Mouse (Mus musculus) midbrain, embryonic 14.5 days (tissue): ENCODE measurements around the gene Ak1. TPM values are rescaled to one million over a fixed set of nuclear protein-coding genes. Genes with fewer than 3 reads are reported as not detected.

ENCODE experiments used
- ATAC-seq: fragments of 200-750 bp; cut with Nextera tagmentation; 2 replicates; pipeline ENCODE4 v1.8.0; 2017; ENCODE audit warnings: moderate number of reproducible peaks, moderate library complexity; ENCODE audit not compliant: low FRiP score, low TSS enrichment
- DNase-seq: peaks from one replicate; pipeline ENCODE4 v3.0.0-alpha.2; 2015
- H3K27ac ChIP-seq: fragments of 300-500 bp; sonication (generic); replicated peaks from 2 replicates; pipeline ENCODE4 v1.5.1; 2014; ENCODE audit warnings: mild to moderate bottlenecking, low read depth, low read length, moderate library complexity
- H3K27me3 ChIP-seq: fragments of 300-500 bp; sonication (generic); 2 replicates; pipeline ENCODE4 v1.6.1; 2014; ENCODE audit warnings: low read length, control low read depth, mixed read lengths; ENCODE audit not compliant: control insufficient read depth, insufficient read depth
- H3K36me3 ChIP-seq: fragments of 300-500 bp; sonication (generic); 2 replicates; pipeline ENCODE4 v1.6.1; 2014; ENCODE audit warnings: low read length, control low read depth; ENCODE audit not compliant: control insufficient read depth, insufficient read depth
- H3K4me1 ChIP-seq: fragments of 300-500 bp; sonication (generic); 2 replicates; pipeline ENCODE4 v1.6.1; 2014; ENCODE audit warnings: mild to moderate bottlenecking, antibody characterized with exemption, low read length, control low read depth; ENCODE audit not compliant: control insufficient read depth, insufficient read depth
- H3K4me2 ChIP-seq: fragments of 300-500 bp; sonication (generic); 2 replicates; pipeline ENCODE4 v1.6.1; 2014; ENCODE audit warnings: mild to moderate bottlenecking, low read length, moderate library complexity
- H3K4me3 ChIP-seq: fragments of 300-500 bp; sonication (generic); replicated peaks from 2 replicates; pipeline ENCODE4 v1.5.1; 2014; ENCODE audit warnings: low read depth, low read length
- H3K9ac ChIP-seq: fragments of 300-500 bp; sonication (generic); replicated peaks from 2 replicates; pipeline ENCODE4 v1.6.1; 2014; ENCODE audit warnings: mild to moderate bottlenecking, low read length, moderate library complexity
- H3K9me3 ChIP-seq: fragments of 300-500 bp; sonication (generic); 2 replicates; pipeline ENCODE4 v1.6.1; 2016; ENCODE audit warnings: low read length, control low read depth, mixed read lengths; ENCODE audit not compliant: control insufficient read depth
- WGBS: fragments of 180-500 bp; shearing (Covaris S2); extraction: QIAGEN DNeasy Blood & Tissue Kit; methylation state at CpG from one replicate; pipeline ENCODE4 v1.1.7; 2014; 5-methylcytosine and 5-hydroxymethylcytosine counted together
- microRNA counts: library from miRNA; unstranded; fragments of <30 nt; microRNA quantifications from one replicate; lab custom pipeline; 2016
- microRNA-seq: library from miRNA; unstranded; fragments of <30 nt; microRNA quantifications from one replicate; pipeline ENCODE4, GENCODE M21; 2016
- polyA plus RNA-seq: library from polyadenylated mRNA; unstranded; fragments of >200 nt; fragmentation: Nextera tagmentation; extraction: Ambion mirVana; gene quantifications from 2 replicates; pipeline ENCODE4 v1.2.1, GENCODE M21; 2014

Gene Ak1
- polyA plus RNA-seq, 1 experiment from 2014 or later: 69.2 TPM

DNA sequence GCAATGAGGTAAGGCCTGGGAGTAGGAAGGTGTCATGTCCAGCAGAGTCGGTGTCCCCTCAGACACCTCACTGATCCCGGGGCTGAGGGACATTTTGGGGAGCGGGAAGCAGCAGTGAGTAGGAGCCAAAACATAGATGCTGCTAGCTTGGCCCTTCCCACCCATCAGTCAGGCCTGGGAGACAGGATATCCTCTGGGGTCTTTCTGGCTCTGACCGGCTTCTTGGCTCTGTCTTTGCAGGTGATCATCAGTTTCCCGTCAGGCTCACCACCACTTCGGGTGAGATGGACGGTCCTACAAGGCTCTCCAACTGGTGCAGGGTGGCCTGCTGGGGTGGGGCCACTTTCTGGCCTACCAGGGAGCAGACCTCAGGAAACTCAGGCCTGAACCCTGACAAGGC, 56.1 kb downstream of the Ak1 start:
- no peak for DNase-seq
- Histone ChIP-seq H3K9ac (no peak overlapping the region), H3K4me3 (no peak overlapping the region), H3K27me3 (no peaks in the 10 kb centered on the region), H3K4me1 (no peaks in the 10 kb centered on the region), H3K27ac (no peak overlapping the region), H3K9me3 (no peaks in the 10 kb centered on the region), H3K36me3 (peaks cover 4% of the 10 kb centered on the region; the same call in 1 of the 2 replicates), H3K4me2 (no peak overlapping the region)
- WGBS: 99% methylated on average over 7 of the region's 7 CpGs
- ATAC-seq: no peak

- WGBS: 61% methylated on average over 7 of the region's 7 CpGs
- Histone ChIP-seq H3K9ac (no peak overlapping the region), H3K27me3 (no peaks in the 10 kb centered on the region), H3K4me3 (no peak overlapping the region), H3K9me3 (no peaks in the 10 kb centered on the region), H3K27ac (no peak overlapping the region), H3K4me1 (no peaks in the 10 kb centered on the region), H3K4me2 (no peak overlapping the region), H3K36me3 (peaks cover 28% of the 10 kb centered on the region)
- ATAC-seq: no peak
- no peak for DNase-seq
Observed at GRCm38 (mm10) chr2:32680051-32680451, 58.5 kb downstream of the Ak1 start.

GRCm38 (mm10) chr2:32680961-32681650, 59.5 kb downstream of the Ak1 start:
- peaks cover 39% of the 10 kb centered on the region for H3K36me3 ChIP-seq
- no peak overlapping the region for H3K27ac ChIP-seq
- H3K9me3 ChIP-seq: no peaks in the 10 kb centered on the region
- no peaks in the 10 kb centered on the region for H3K27me3 ChIP-seq
- ATAC-seq (no peak), DNase-seq (no peak)
- no peak overlapping the region for H3K4me3 ChIP-seq
- 86% methylated on average over 19 of the region's 19 CpGs for WGBS
- no peak overlapping the region for H3K4me2 ChIP-seq
- no peak overlapping the region for H3K9ac ChIP-seq
- H3K4me1 ChIP-seq: no peaks in the 10 kb centered on the region

- H3K27ac ChIP-seq: no peak overlapping the region
- no peaks in the 10 kb centered on the region for H3K9me3 ChIP-seq
- no peak overlapping the region for H3K4me2 ChIP-seq
- H3K9ac ChIP-seq: no peak overlapping the region
- H3K36me3 ChIP-seq: peaks cover 45% of the 10 kb centered on the region
- DNase-seq (no peak), ATAC-seq (no peak)
- H3K27me3 ChIP-seq: no peaks in the 10 kb centered on the region
- 68% methylated on average over 6 of the region's 6 CpGs for WGBS
- H3K4me3 ChIP-seq: no peak overlapping the region
- no peaks in the 10 kb centered on the region for H3K4me1 ChIP-seq
Observed at GRCm38 (mm10) chr2:32681754-32682153, 60.2 kb downstream of the Ak1 start.

DNA sequence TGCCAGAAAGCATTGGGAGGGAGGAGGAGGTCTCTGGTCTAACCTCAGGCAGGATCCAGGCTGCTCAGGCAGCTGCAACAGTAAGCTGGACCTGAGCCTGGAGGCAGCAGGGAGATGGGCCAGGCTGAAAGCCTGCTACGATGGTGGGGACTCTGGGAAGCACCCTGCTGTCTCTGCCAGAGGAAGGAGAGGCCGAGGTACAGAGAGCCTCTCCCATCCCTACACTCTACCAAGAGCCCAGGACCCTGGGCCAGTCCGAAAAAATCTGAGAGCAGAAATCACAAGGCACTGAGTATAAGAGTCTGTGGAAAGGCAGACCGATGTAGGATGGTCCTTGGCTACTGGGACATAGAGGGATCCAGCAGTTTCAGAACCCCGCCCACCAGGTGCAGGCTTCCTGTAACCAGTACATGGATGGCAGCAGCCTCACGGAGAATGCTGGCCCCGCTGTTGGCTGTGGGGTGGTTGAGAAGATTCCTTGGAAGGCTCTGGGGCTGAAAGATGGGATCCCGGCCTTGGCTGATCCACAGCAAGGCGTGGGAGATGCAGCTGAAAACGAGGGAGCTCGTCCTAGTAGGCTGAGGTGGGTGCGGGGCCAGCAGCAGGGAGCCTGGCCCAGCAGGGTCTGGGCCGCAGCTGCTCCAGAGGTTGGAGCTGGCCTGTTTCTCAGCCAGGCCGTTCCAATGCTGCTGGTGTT, 61.3 kb downstream of the Ak1 start:
- no peak overlapping the region for H3K27ac ChIP-seq
- H3K9me3 ChIP-seq: no peaks in the 10 kb centered on the region
- no peaks in the 10 kb centered on the region for H3K4me1 ChIP-seq
- H3K4me3 ChIP-seq: no peak overlapping the region
- no peaks in the 10 kb centered on the region for H3K27me3 ChIP-seq
- H3K4me2 ChIP-seq: no peak overlapping the region
- WGBS: 83% methylated on average over 14 of the region's 14 CpGs
- DNase-seq (no peak), ATAC-seq (no peak)
- 0 out of 2 replicates have a peak overlapping the region, but pooled peaks have one; percentile 9 for H3K9ac ChIP-seq
- peaks cover 54% of the 10 kb centered on the region for H3K36me3 ChIP-seq

- Histone ChIP-seq H3K9ac (no peak overlapping the region), H3K27ac (no peak overlapping the region), H3K4me3 (no peak overlapping the region), H3K36me3 (peaks cover 57% of the 10 kb centered on the region), H3K4me1 (no peaks in the 10 kb centered on the region), H3K9me3 (no peaks in the 10 kb centered on the region), H3K4me2 (no peak overlapping the region), H3K27me3 (no peaks in the 10 kb centered on the region)
- DNase-seq (no peak), ATAC-seq (no peak)
- 94% methylated on average over 10 of the region's 10 CpGs for WGBS
Observed at GRCm38 (mm10) chr2:32683701-32684100, 62.1 kb downstream of the Ak1 start.

MicroRNA genes within 50 kb of the gene (microRNA counts, 519-probe panel; counts per million panel counts)
- microRNA mmu-miR-1954 (lab: Ali Mortazavi, UCI): not detected

Small RNAs within 50 kb of the gene (microRNA-seq; reads per million reads assigned to microRNA genes)
- gene Gm47291 (not detected), gene Mir1954 (not detected)

Other genes starting within 250 kb of the Ak1 start
- gene 1110008P14Rik, start 239.8 kb upstream of the Ak1 start, polyA plus RNA-seq: 107 and 153 TPM in 2 replicates
- not detected in 2 replicates for gene Lcn2, start 233.5 kb upstream of the Ak1 start, polyA plus RNA-seq
- gene Ptges2, start 225.9 kb upstream of the Ak1 start, polyA plus RNA-seq: 46.2 and 64.4 TPM in 2 replicates
- gene Naif1, start 171.3 kb upstream of the Ak1 start, polyA plus RNA-seq: 5.3 and 5.6 TPM in 2 replicates
- gene Slc25a25, start 170.3 kb upstream of the Ak1 start, polyA plus RNA-seq: 36.3 and 41.5 TPM in 2 replicates
- gene Fam102a, start 86.4 kb upstream of the Ak1 start, polyA plus RNA-seq: 6.9 and 7.8 TPM in 2 replicates
- 138 and 165 TPM in 2 replicates for gene Dpm2, start 50.9 kb upstream of the Ak1 start, polyA plus RNA-seq
- 7.1 and 11.5 TPM in 2 replicates for gene Pip5kl1, start 47.0 kb upstream of the Ak1 start, polyA plus RNA-seq
- gene 9430097D07Rik, start 46.1 kb upstream of the Ak1 start, polyA plus RNA-seq: 0.29 and 1.3 TPM in 2 replicates
- gene St6galnac4, start 34.7 kb upstream of the Ak1 start, polyA plus RNA-seq: 20.1 and 24.8 TPM in 2 replicates
- gene St6galnac6, start 22.0 kb upstream of the Ak1 start, polyA plus RNA-seq: 7.6 and 10.2 TPM in 2 replicates
- 13.5 and 23.8 TPM in 2 replicates for gene Eng, start 24.8 kb downstream of the Ak1 start, polyA plus RNA-seq
- gene Fpgs, start 82.4 kb downstream of the Ak1 start, polyA plus RNA-seq: 15.3 and 15.6 TPM in 2 replicates
- gene Cdk9, start 91.3 kb downstream of the Ak1 start, polyA plus RNA-seq: 61.4 and 76.5 TPM in 2 replicates
- 45.8 and 45.9 TPM in 2 replicates for gene Sh2d3c, start 99.3 kb downstream of the Ak1 start, polyA plus RNA-seq
- gene 6330409D20Rik, start 119.3 kb downstream of the Ak1 start, polyA plus RNA-seq: 3.2 and 4.6 TPM in 2 replicates
- gene Tor2a, start 135.5 kb downstream of the Ak1 start, polyA plus RNA-seq: 50.5 and 51.1 TPM in 2 replicates
- 0.41 and 0.80 TPM in 2 replicates for gene Ttc16, start 153.9 kb downstream of the Ak1 start, polyA plus RNA-seq
- 3.5 TPM in 2 replicates for gene Ptrh1, start 154.0 kb downstream of the Ak1 start, polyA plus RNA-seq
- gene Cfap157, start 162.7 kb downstream of the Ak1 start, polyA plus RNA-seq: 0.38 and 0.39 TPM in 2 replicates
- 240 and 245 TPM in 2 replicates for gene Stxbp1, start 225.5 kb downstream of the Ak1 start, polyA plus RNA-seq